Mouse (Mus musculus): ENCODE results near the gene Serhl.

DNA sequence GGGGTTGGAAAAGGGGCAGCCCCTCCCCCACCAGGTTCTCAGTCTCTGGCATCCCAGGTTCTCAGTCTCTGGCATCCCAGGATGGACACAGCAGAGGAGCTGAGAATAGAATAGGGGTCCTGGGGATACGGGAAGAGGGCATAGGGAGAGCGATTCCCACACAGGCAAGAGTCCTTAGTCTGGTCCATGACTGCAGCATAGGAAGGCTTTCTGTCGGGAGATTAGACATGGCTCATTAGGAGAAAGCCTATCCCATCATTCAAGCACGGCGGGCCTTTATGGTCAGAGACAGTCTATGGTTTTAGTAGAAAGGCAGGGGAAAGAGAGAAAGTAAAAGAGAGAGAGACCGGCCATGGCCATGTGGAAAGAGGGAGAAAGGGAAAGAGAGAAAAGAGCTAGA is 18.5 kb downstream of the Serhl start:
- TF ChIP-seq CTCF (IDR thresholded peaks at IDR 0.05; ENCODE audit: control insufficient read depth, insufficient read depth, low read length) (no peak), POLR2A (IDR thresholded peaks at IDR 0.05; ENCODE audit: borderline replicate concordance, control insufficient read depth, low read depth, low read length) (no peak)

All from bone marrow, adult 2 months (tissue).